Mouse (Mus musculus) lung, postnatal 14 days (tissue): ENCODE measurements around the gene Fam19a4.

Experiments used
- DNase-seq: peaks from one replicate; pipeline ENCODE4 v3.0.0; 2021

The Fam19a4 gene

GRCm38 (mm10) chr6:97060074-97060681, at the start of gene Fam19a4:
Fam19a4 (minus strand) TSS chr6:97060413.
- peak; percentile 30 for DNase-seq

GRCm38 (mm10) chr6:97106777-97107176, 46.6 kb upstream of the Fam19a4 start:
- DNase-seq, result peak; percentile 65

- DNase-seq, result no peak
Observed at GRCm38 (mm10) chr6:97106106-97106505, 45.9 kb upstream of the Fam19a4 start.

GRCm38 (mm10) chr6:97104264-97104852, 44.1 kb upstream of the Fam19a4 start:
- DNase-seq, result no peak

GRCm38 (mm10) chr6:97101958-97102702, 41.9 kb upstream of the Fam19a4 start:
- no peak for DNase-seq

- DNase-seq, result no peak
Observed at GRCm38 (mm10) chr6:97101190-97101957, 41.2 kb upstream of the Fam19a4 start.

GRCm38 (mm10) chr6:97082336-97082735, 22.1 kb upstream of the Fam19a4 start:
- DNase-seq, result no peak

GRCm38 (mm10) chr6:97080016-97080415, 19.8 kb upstream of the Fam19a4 start:
- no peak for DNase-seq

- DNase-seq, result no peak
Observed at GRCm38 (mm10) chr6:97059599-97059998, 614 bp downstream of the Fam19a4 start.

- DNase-seq, result no peak
Observed at GRCm38 (mm10) chr6:97052196-97052770, 7.9 kb downstream of the Fam19a4 start.

GRCm38 (mm10) chr6:97048403-97048802, 11.8 kb downstream of the Fam19a4 start:
- DNase-seq, result no peak

GRCm38 (mm10) chr6:97046541-97046940, 13.7 kb downstream of the Fam19a4 start:
- DNase-seq, result no peak

- DNase-seq, result no peak
Observed at GRCm38 (mm10) chr6:97027110-97027677, 33.0 kb downstream of the Fam19a4 start.

GRCm38 (mm10) chr6:97019323-97019722, 40.9 kb downstream of the Fam19a4 start:
- DNase-seq, result no peak

- DNase-seq, result no peak
Observed at GRCm38 (mm10) chr6:97016711-97017110, 43.5 kb downstream of the Fam19a4 start.

GRCm38 (mm10) chr6:97016018-97016417, 44.2 kb downstream of the Fam19a4 start:
- DNase-seq, result no peak

GRCm38 (mm10) chr6:97006513-97007094, 53.6 kb downstream of the Fam19a4 start:
- peak; percentile 62 for DNase-seq

GRCm38 (mm10) chr6:97005038-97005437, 55.2 kb downstream of the Fam19a4 start:
- DNase-seq, result peak; percentile 48

GRCm38 (mm10) chr6:96995556-96996159, 64.6 kb downstream of the Fam19a4 start:
- DNase-seq, result no peak

GRCm38 (mm10) chr6:96991741-96992140, 68.5 kb downstream of the Fam19a4 start:
- DNase-seq, result no peak

GRCm38 (mm10) chr6:96977537-96977936, 82.7 kb downstream of the Fam19a4 start:
- DNase-seq, result peak; percentile 18

GRCm38 (mm10) chr6:96944796-96945195, 115.4 kb downstream of the Fam19a4 start:
- DNase-seq, result peak; percentile 23
